Mouse (Mus musculus) intestine, embryonic 16.5 days (tissue): ENCODE results near the gene Mblac2. TPM values are rescaled to one million over a fixed set of nuclear protein-coding genes. Genes with fewer than 3 reads are reported as not detected.

Source experiments
- ATAC-seq: fragments of 200-750 bp; cut with Nextera tagmentation; 2 replicates; pipeline ENCODE4 v1.8.0; 2017; ENCODE audit warnings: moderate TSS enrichment, moderate library complexity
- H3K27ac ChIP-seq: fragments of 300-500 bp; sonication (generic); 2 replicates; pipeline ENCODE4 v1.5.1; 2014; ENCODE audit warnings: mild to moderate bottlenecking, low read length
- H3K27me3 ChIP-seq: fragments of 300-500 bp; sonication (generic); replicated peaks from 2 replicates; pipeline ENCODE4 v1.6.1; 2014; ENCODE audit warnings: low read length, control low read depth, mixed read lengths; ENCODE audit not compliant: control insufficient read depth, insufficient read depth
- H3K36me3 ChIP-seq: fragments of 300-500 bp; sonication (generic); 2 replicates; pipeline ENCODE4 v1.6.1; 2014; ENCODE audit warnings: low read length, control low read depth; ENCODE audit not compliant: control insufficient read depth, insufficient read depth
- H3K4me1 ChIP-seq: fragments of 300-500 bp; sonication (generic); 2 replicates; pipeline ENCODE4 v1.6.1; 2014; ENCODE audit warnings: low read length, control low read depth, mixed read lengths; ENCODE audit not compliant: control insufficient read depth, insufficient read depth
- H3K4me2 ChIP-seq: fragments of 300-500 bp; sonication (generic); 2 replicates; pipeline ENCODE4 v1.6.1; 2014; ENCODE audit warnings: low read depth, low read length, control low read depth
- H3K4me3 ChIP-seq: fragments of 300-500 bp; sonication (generic); 2 replicates; pipeline ENCODE4 v1.5.1; 2014; ENCODE audit warnings: mild to moderate bottlenecking, low read length
- H3K9ac ChIP-seq: fragments of 300-500 bp; sonication (generic); 2 replicates; pipeline ENCODE4 v1.6.1; 2014; ENCODE audit warnings: low read depth, low read length
- H3K9me3 ChIP-seq: fragments of 300-500 bp; sonication (generic); 2 replicates; pipeline ENCODE4 v1.6.1; 2016; ENCODE audit warnings: low read length, control low read depth; ENCODE audit not compliant: control insufficient read depth
- WGBS: fragments of 180-500 bp; shearing (Covaris S2); extraction: QIAGEN DNeasy Blood & Tissue Kit; methylation state at CpG from one replicate; pipeline ENCODE4 v1.1.7; 2014; 5-methylcytosine and 5-hydroxymethylcytosine counted together
- polyA plus RNA-seq: library from polyadenylated mRNA; unstranded; fragments of >200 nt; fragmentation: Nextera tagmentation; extraction: Ambion mirVana; gene quantifications from 2 replicates; pipeline ENCODE4 v1.2.1, GENCODE M21; 2015

Gene Mblac2
- polyA plus RNA-seq, 1 experiment from 2014 or later, result 8.8 TPM

- 88% methylated on average over 5 of the region's 5 CpGs for WGBS
- H3K4me2 ChIP-seq, result no peak overlapping the region
- H3K9me3 ChIP-seq, result no peaks in the 10 kb centered on the region
- ATAC-seq, result no peak
- no peak overlapping the region for H3K27ac ChIP-seq
- no peaks in the 10 kb centered on the region for H3K4me1 ChIP-seq
- no peak overlapping the region for H3K9ac ChIP-seq
- H3K4me3 ChIP-seq, result no peak overlapping the region
- no peaks in the 10 kb centered on the region for H3K27me3 ChIP-seq
- no peaks in the 10 kb centered on the region for H3K36me3 ChIP-seq
Observed at GRCm38 (mm10) chr13:81757058-81757660, 46.0 kb downstream of the Mblac2 start.

DNA sequence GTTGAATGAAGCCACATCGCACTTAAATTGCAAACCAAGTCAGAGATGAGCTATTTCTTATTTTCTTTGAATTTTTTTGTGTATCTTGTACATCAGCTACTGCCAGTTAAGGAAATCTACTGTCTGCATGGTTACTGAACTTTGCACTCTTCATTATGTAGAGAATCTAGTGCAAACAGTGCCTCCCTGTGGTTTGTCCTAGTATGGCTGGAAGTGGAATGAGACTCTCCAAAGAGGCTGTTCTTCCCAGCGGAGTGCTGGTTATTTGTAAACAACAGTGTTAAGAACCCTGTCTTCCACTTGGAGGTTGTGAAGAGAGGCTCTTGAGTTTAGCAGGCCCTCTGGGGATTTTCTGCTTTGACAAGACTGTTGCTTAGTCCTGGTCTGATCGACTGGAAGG is 49.2 kb downstream of the Mblac2 start:
- H3K4me3 ChIP-seq, result no peak overlapping the region
- peak; percentile 74 for ATAC-seq

DNA sequence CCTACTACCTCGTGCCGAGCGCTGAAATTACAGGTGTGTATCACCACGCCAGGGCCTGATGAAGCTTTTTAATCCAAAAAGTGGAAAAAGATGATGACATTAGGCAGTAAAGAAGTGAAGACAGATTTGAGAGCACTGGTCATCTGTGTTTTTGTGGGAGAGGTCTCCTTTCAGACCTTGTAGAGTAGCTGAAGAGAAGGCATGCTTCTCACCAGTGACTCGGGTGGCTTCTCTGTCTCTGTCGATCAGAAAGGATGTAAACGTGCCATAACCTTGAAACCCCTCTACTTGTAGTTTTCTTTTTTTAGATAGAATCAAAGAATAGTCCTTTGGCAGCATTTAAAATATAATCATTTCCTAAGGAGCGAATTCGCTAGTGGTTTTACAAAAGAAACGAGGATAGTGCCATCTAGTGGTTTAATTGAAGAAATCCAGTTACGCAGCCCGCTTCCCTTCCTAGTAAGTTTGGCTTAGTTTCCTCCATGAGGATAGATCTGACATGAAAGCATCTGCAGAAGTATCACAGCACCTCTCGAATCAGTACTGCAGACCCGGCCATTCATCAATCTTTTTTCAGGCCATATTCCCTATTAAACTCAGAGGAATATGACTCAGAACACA is 50.5 kb downstream of the Mblac2 start:
- H3K36me3 ChIP-seq, result no peaks in the 10 kb centered on the region
- ATAC-seq, result 0 out of 2 replicates have a peak, but pooled peaks have one; percentile 33
- no peak overlapping the region for H3K4me3 ChIP-seq
- H3K27ac ChIP-seq, result no peak overlapping the region
- H3K4me2 ChIP-seq, result no peak overlapping the region
- 33% methylated on average over 14 of the region's 14 CpGs for WGBS
- H3K4me1 ChIP-seq, result no peaks in the 10 kb centered on the region
- no peaks in the 10 kb centered on the region for H3K9me3 ChIP-seq
- no peak overlapping the region for H3K9ac ChIP-seq
- no peaks in the 10 kb centered on the region for H3K27me3 ChIP-seq

More for the DNA sequence above, 49.2 kb downstream of the Mblac2 start:
- H3K4me1 ChIP-seq, result no peaks in the 10 kb centered on the region
- no peaks in the 10 kb centered on the region for H3K9me3 ChIP-seq
- no peaks in the 10 kb centered on the region for H3K27me3 ChIP-seq
- H3K9ac ChIP-seq, result no peak overlapping the region
- no peaks in the 10 kb centered on the region for H3K36me3 ChIP-seq
- H3K4me2 ChIP-seq, result no peak overlapping the region
- H3K27ac ChIP-seq, result no peak overlapping the region
- 19% methylated on average over 3 of the region's 3 CpGs for WGBS

DNA sequence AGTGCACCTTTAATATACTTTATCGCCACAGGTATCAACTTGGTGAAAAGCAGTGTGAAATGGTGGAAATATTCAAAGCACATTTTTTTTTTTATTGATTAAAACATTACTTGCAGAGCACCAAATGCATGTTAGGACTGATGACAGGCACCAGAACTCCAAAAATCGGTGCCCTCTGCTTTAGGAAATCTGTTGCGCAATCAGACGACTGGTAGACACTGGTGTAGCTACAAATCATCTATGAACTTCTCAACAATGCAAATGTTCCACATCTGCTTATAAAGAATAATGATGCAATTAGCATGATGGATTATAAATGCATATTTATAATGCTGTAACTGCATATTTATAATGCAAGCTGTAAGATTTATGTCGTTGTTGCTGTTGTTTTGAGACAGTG is 53.0 kb downstream of the Mblac2 start:
- H3K27ac ChIP-seq, result no peak overlapping the region
- 82% methylated on average over 5 of the region's 5 CpGs for WGBS
- no peak overlapping the region for H3K4me2 ChIP-seq
- no peaks in the 10 kb centered on the region for H3K27me3 ChIP-seq
- no peaks in the 10 kb centered on the region for H3K9me3 ChIP-seq
- H3K4me1 ChIP-seq, result no peaks in the 10 kb centered on the region
- H3K36me3 ChIP-seq, result no peaks in the 10 kb centered on the region
- H3K9ac ChIP-seq, result no peak overlapping the region
- no peak for ATAC-seq
- H3K4me3 ChIP-seq, result no peak overlapping the region

GRCm38 (mm10) chr13:81767038-81767659 is 56.0 kb downstream of the Mblac2 start:
- H3K27me3 ChIP-seq, result no peaks in the 10 kb centered on the region
- H3K4me2 ChIP-seq, result no peak overlapping the region
- 84% methylated on average over 7 of the region's 7 CpGs for WGBS

GRCm38 (mm10) chr13:81776217-81776616 is 65.1 kb downstream of the Mblac2 start:
- Histone ChIP-seq H3K27me3 (no peaks in the 10 kb centered on the region), H3K9me3 (no peaks in the 10 kb centered on the region), H3K4me2 (no peak overlapping the region), H3K27ac (no peak overlapping the region), H3K4me3 (no peak overlapping the region), H3K9ac (no peak overlapping the region), H3K36me3 (no peaks in the 10 kb centered on the region), H3K4me1 (no peaks in the 10 kb centered on the region)
- no peak for ATAC-seq
- WGBS, result 80% methylated on average over 3 of the region's 3 CpGs

More at GRCm38 (mm10) chr13:81767038-81767659, 56.0 kb downstream of the Mblac2 start:
- H3K9ac ChIP-seq, result no peak overlapping the region
- H3K4me3 ChIP-seq, result no peak overlapping the region
- H3K4me1 ChIP-seq, result no peaks in the 10 kb centered on the region
- no peaks in the 10 kb centered on the region for H3K36me3 ChIP-seq
- H3K27ac ChIP-seq, result no peak overlapping the region
- no peaks in the 10 kb centered on the region for H3K9me3 ChIP-seq
- no peak for ATAC-seq

GRCm38 (mm10) chr13:81782475-81782874 is 71.3 kb downstream of the Mblac2 start:
- no peak for ATAC-seq
- Histone ChIP-seq H3K27me3 (no peaks in the 10 kb centered on the region), H3K9me3 (no peaks in the 10 kb centered on the region), H3K4me2 (peak overlapping the region; percentile 75), H3K9ac (peak overlapping the region; percentile 72), H3K4me1 (no peaks in the 10 kb centered on the region; the same call in 1 of the 2 replicates), H3K4me3 (peak overlapping the region; percentile 72), H3K36me3 (0 out of 2 replicates have a peak, but pooled peaks cover 5% of the 10 kb centered on the region), H3K27ac (peak overlapping the region; percentile 26; the same call in 1 of the 2 replicates)
- 25% methylated on average over 9 of the region's 9 CpGs for WGBS

DNA sequence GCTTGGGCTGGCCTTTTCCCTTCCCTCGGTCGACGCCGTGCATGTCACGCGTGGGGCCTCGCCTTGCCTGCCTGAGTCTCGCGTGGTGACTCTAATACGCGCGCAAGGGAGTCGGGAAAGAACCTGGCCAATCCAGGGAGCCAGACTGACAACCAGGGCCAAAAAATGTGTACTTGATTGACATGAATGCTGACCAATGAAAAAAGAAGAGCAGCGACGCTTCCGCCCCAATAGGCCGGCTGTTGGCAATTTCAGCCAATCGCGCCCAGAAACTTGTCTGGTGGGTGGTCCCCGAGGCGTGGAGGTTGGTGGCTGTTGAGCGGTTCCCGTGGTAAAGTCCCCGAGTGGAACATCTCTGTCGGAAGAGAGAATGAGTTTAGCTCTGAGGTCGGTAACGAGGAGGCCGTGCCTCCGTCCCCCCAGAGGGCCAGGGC is 71.8 kb downstream of the Mblac2 start, which contains the start of gene Cetn3:
Gene Cetn3 (plus strand): TSS at position 107 of the 434 bp plus-strand sequence.
- H3K4me1 ChIP-seq, result no peaks in the 10 kb centered on the region; the same call in 1 of the 2 replicates
- under 1% methylated on average over 29 of the region's 29 CpGs for WGBS
- peak within 1 kb of the TSS; percentile 72 for H3K4me3 ChIP-seq
- peak within 1 kb of the TSS; percentile 96 for H3K27ac ChIP-seq
- H3K4me2 ChIP-seq, result peak within 1 kb of the TSS; percentile 75
- no peaks in the 10 kb centered on the region for H3K27me3 ChIP-seq
- ATAC-seq, result peak; percentile 96
- no peaks in the 10 kb centered on the region for H3K9me3 ChIP-seq
- 0 out of 2 replicates have a peak, but pooled peaks cover 5% of the 10 kb centered on the region for H3K36me3 ChIP-seq
- H3K9ac ChIP-seq, result peak within 1 kb of the TSS; percentile 84
